Mouse (Mus musculus): ENCODE data around the gene Rad51. TPM values are rescaled to one million over a fixed set of nuclear protein-coding genes. Genes with fewer than 3 reads are reported as not detected.
A peak's percentile ranks its signal among the peaks of the same experiment; 100 is the strongest.

Gene Rad51
- polyA plus RNA-seq, 1 experiment from 2014 or later = 34.9 TPM

GRCm38 (mm10) chr2:119182914-119183313, 70.3 kb downstream of the Rad51 start:
- no peak for ATAC-seq (ENCODE audit: insufficient number of reproducible peaks, low FRiP score, low TSS enrichment, low read depth)
- H3K27ac ChIP-seq = no peak overlapping the region
- H3K36me3 ChIP-seq = peaks cover 58% of the 10 kb centered on the region
- H3K27me3 ChIP-seq = no peaks in the 10 kb centered on the region
- WGBS = 70% methylated on average over 7 of the region's 7 CpGs
- H3K9me3 ChIP-seq = no peaks in the 10 kb centered on the region
- no peaks in the 10 kb centered on the region for H3K4me1 ChIP-seq
- no peak overlapping the region for H3K4me3 ChIP-seq
- no peak overlapping the region for H3K4me2 ChIP-seq
- H3K9ac ChIP-seq = no peak overlapping the region

- Histone ChIP-seq H3K4me3 (peak overlapping the region; percentile 37), H3K27ac (no peak overlapping the region), H3K9ac (no peak overlapping the region), H3K4me1 (peaks cover 4% of the 10 kb centered on the region; the same call in 1 of the 2 replicates), H3K9me3 (no peaks in the 10 kb centered on the region), H3K36me3 (peaks cover 16% of the 10 kb centered on the region), H3K27me3 (no peaks in the 10 kb centered on the region), H3K4me2 (peak overlapping the region; percentile 73)
- peak; percentile 72; the same call in 1 of the 2 replicates for ATAC-seq (ENCODE audit: insufficient number of reproducible peaks, low FRiP score, low TSS enrichment, low read depth)
- 6% methylated on average over 15 of the region's 15 CpGs for WGBS
These were observed 76.6 kb downstream of the Rad51 start for GRCm38 (mm10) chr2:119189029-119189710.

DNA sequence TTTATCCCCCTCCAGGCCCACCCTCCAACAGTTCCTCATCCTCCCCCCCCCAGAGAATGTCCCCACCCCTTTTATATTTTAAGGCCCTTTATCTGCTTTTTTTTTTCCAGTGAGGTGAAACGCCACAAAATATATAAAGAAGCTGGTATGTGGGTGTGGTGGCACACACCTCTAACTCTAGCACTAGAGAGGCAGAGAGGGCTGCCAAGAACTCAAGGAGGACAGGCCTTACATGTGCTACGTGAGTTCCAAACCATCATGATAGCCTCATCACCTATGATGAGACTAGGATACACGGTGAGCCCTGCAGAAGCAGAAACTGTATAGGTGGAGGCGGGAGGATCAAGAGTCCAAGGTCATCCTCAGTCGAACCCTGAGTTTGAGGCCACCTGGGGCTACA, 78.4 kb downstream of the Rad51 start:
- no peak for ATAC-seq (ENCODE audit: insufficient number of reproducible peaks, low FRiP score, low TSS enrichment, low read depth)
- H3K27ac ChIP-seq = no peak overlapping the region
- 83% methylated on average over 5 of the region's 5 CpGs for WGBS
- no peak overlapping the region for H3K9ac ChIP-seq
- H3K36me3 ChIP-seq = 0 out of 2 replicates have a peak, but pooled peaks cover under 1% of the 10 kb centered on the region
- H3K27me3 ChIP-seq = no peaks in the 10 kb centered on the region
- H3K4me2 ChIP-seq = no peak overlapping the region
- H3K4me3 ChIP-seq = no peak overlapping the region
- H3K9me3 ChIP-seq = no peaks in the 10 kb centered on the region
- peaks cover 4% of the 10 kb centered on the region; the same call in 1 of the 2 replicates for H3K4me1 ChIP-seq

DNA sequence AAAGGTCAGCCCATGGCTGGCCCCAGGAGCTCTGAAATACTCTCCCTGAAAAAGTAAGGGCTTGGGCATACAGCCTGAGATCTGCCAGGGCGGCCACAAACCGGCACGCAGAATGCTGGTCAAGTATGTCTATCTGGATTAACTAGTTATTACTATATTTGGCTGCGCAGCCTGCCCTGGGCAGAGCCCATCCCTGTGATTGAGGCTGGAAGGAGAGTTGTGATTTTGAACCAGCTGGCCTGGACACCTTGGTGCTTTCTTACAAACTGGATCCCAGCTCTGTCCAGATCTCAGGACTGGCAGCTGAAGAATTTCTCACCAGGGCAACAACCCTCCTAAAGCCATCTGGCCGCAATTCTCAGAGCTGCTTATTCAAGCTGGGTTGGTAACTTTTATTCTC, 81.5 kb downstream of the Rad51 start:
- ATAC-seq (ENCODE audit: insufficient number of reproducible peaks, low FRiP score, low TSS enrichment, low read depth) = no peak
- Histone ChIP-seq H3K9ac (no peak overlapping the region), H3K27me3 (no peaks in the 10 kb centered on the region), H3K36me3 (no peaks in the 10 kb centered on the region), H3K4me3 (no peak overlapping the region), H3K27ac (no peak overlapping the region), H3K4me1 (peaks cover 25% of the 10 kb centered on the region), H3K9me3 (no peaks in the 10 kb centered on the region), H3K4me2 (no peak overlapping the region)
- WGBS = 62% methylated on average over 5 of the region's 5 CpGs

DNA sequence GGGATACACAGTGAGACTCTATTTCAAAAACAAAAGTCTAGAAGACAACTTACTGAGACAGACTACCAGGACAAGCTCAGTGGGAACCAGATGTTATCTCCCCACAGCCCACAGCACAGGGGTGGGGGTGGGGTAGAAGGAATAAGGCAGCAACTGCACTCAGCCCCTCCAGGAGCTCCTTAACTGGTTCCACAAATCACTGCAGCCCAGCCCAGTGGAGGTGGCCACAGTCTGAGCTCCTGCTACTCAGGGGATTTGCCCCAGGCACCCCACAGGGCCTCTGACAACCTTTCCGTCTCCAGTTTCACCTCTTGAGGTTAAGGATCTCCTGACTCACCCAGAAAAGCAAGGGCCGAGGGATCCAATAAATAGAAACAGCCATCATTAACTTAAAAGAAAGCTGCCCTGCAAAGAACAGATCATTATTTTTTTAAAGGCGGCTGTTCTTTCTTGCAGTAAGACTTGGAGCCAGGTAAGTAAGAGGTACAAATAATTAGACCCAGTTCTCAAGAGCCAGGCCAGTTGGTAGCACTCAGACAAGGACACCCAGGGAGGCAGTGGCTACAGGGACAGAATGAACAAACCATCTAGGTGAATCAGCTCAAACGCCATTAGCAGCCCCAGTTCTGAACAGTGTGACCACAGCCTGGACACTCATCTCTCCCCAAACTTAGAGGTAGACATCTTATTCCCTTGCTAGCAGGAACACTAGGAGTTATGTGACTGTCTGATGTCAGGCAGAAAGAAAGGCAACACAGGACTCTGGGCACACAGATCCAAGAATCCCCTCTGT, 83.9 kb downstream of the Rad51 start:
- peak overlapping the region; percentile 24; the same call in 1 of the 2 replicates for H3K27ac ChIP-seq
- 13% methylated on average over 4 of the region's 4 CpGs for WGBS
- H3K9ac ChIP-seq = no peak overlapping the region
- H3K4me2 ChIP-seq = no peak overlapping the region
- no peak overlapping the region for H3K4me3 ChIP-seq
- H3K4me1 ChIP-seq = peaks cover 25% of the 10 kb centered on the region
- no peaks in the 10 kb centered on the region for H3K27me3 ChIP-seq
- no peaks in the 10 kb centered on the region for H3K9me3 ChIP-seq
- no peak for ATAC-seq (ENCODE audit: insufficient number of reproducible peaks, low FRiP score, low TSS enrichment, low read depth)
- H3K36me3 ChIP-seq = no peaks in the 10 kb centered on the region

Other genes starting within 250 kb of the Rad51 start
- 5.7 and 6.4 TPM in 2 replicates for gene Bahd1, start 212.4 kb upstream of the Rad51 start, polyA plus RNA-seq (2015; fragmentation: Nextera tagmentation; extraction: Ambion mirVana)
- 41.2 and 47.0 TPM in 2 replicates for gene Chst14, start 186.3 kb upstream of the Rad51 start, polyA plus RNA-seq (2015; fragmentation: Nextera tagmentation; extraction: Ambion mirVana)
- 24.1 and 26.8 TPM in 2 replicates for gene Ccdc32, start 83.4 kb upstream of the Rad51 start, polyA plus RNA-seq (2015; fragmentation: Nextera tagmentation; extraction: Ambion mirVana)
- gene Rpusd2, start 78.0 kb upstream of the Rad51 start, polyA plus RNA-seq (2015; fragmentation: Nextera tagmentation; extraction: Ambion mirVana) = 2.8 and 4.1 TPM in 2 replicates
- gene Knl1, start 65.7 kb upstream of the Rad51 start, polyA plus RNA-seq (2015; fragmentation: Nextera tagmentation; extraction: Ambion mirVana) = 39.1 and 42.0 TPM in 2 replicates
- gene Rmdn3, start 44.2 kb downstream of the Rad51 start, polyA plus RNA-seq (2015; fragmentation: Nextera tagmentation; extraction: Ambion mirVana) = 43.8 and 45.0 TPM in 2 replicates
- gene Gchfr, start 55.0 kb downstream of the Rad51 start, polyA plus RNA-seq (2015; fragmentation: Nextera tagmentation; extraction: Ambion mirVana) = 15.5 and 17.8 TPM in 2 replicates
- 4.7 and 5.3 TPM in 2 replicates for gene Gm14137, start 61.7 kb downstream of the Rad51 start, polyA plus RNA-seq (2015; fragmentation: Nextera tagmentation; extraction: Ambion mirVana)
- 52.7 and 57.9 TPM in 2 replicates for gene Zfyve19, start 95.8 kb downstream of the Rad51 start, polyA plus RNA-seq (2015; fragmentation: Nextera tagmentation; extraction: Ambion mirVana)
- gene Dnajc17, start 96.0 kb downstream of the Rad51 start, polyA plus RNA-seq (2015; fragmentation: Nextera tagmentation; extraction: Ambion mirVana) = 18.5 and 23.1 TPM in 2 replicates
- 0.24 TPM in 1 of 2 replicates, not detected in the other for gene Ppp1r14d, start 117.1 kb downstream of the Rad51 start, polyA plus RNA-seq (2015; fragmentation: Nextera tagmentation; extraction: Ambion mirVana)
- 27.6 and 30.9 TPM in 2 replicates for gene Spint1, start 124.6 kb downstream of the Rad51 start, polyA plus RNA-seq (2015; fragmentation: Nextera tagmentation; extraction: Ambion mirVana)
- 36.8 and 38.6 TPM in 2 replicates for gene Rhov, start 158.5 kb downstream of the Rad51 start, polyA plus RNA-seq (2015; fragmentation: Nextera tagmentation; extraction: Ambion mirVana)
- gene Vps18, start 175.9 kb downstream of the Rad51 start, polyA plus RNA-seq (2015; fragmentation: Nextera tagmentation; extraction: Ambion mirVana) = 17.6 and 19.5 TPM in 2 replicates
- 6.7 and 7.3 TPM in 2 replicates for gene Dll4, start 213.0 kb downstream of the Rad51 start, polyA plus RNA-seq (2015; fragmentation: Nextera tagmentation; extraction: Ambion mirVana)
- gene Chac1, start 238.4 kb downstream of the Rad51 start, polyA plus RNA-seq (2015; fragmentation: Nextera tagmentation; extraction: Ambion mirVana) = 1.1 TPM in 2 replicates

Measured in limb, embryonic 15.5 days (tissue).